Mouse (Mus musculus) naive thymus-derived CD4-positive, alpha-beta T cell, adult 2 months (primary cell): Measurements from ENCODE around the gene Ints5.
A peak's percentile ranks its signal among the peaks of the same experiment; 100 is the strongest.

Experiments
- DNase-seq: peaks from one replicate; pipeline ENCODE4 v3.0.0-alpha.2; 2011; ENCODE audit warnings: low read depth

Gene Ints5

DNA sequence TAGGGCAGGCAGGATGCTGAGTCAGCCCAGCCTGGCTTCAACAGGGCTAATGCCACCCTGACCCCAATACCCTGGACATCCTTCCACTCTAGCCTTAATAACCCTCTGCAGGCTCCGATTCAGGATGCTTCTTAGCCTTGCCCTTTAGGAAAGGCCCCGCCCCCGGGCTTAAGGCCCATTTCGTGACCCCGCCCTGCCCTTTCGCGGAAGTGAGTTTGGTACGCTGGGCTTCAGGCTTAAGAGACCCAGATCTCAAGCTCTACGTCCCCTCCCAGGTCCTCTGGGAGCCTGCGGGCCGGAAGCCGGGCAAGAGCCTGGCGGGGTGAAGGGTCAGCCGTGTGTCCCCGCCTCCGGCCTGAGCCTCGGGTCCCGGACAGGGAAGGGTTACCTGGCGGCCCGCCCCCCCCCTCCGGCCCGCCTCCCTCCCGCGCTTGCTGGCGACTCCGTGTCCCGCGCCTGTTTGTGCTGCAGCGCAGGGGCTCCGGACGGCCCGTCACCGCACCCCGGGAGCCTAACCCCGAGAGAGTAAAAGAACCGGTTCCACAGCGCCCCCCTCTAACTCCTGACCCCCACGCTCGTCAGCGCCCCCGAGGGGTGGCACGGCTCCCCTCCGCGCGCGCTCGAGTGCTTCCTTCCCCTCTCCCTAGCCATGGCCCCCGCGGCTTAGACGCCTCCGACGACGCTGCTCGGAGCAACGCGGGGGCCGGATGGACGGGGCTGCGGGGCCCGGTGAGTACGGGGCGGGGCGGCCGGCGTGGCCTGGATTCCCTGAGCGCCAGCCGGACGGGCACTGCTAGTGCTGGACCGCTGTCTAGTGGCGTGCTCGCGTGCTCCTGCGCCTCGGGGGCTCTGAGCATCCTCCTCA lies 36.7 kb downstream of the Ints5 start, which contains the start of the genes Rom1 and Eml3:
Gene Rom1 (minus strand): TSS at position 133 of the 865 bp plus-strand sequence.
Gene Eml3 (plus strand): TSS at position 329 of the 865 bp plus-strand sequence.
- peak; percentile 84 for DNase-seq

- no peak for DNase-seq
Measured at GRCm38 (mm10) chr19:8930117-8930516, 37.3 kb downstream of the Ints5 start.

GRCm38 (mm10) chr19:8930771-8931170 lies 38.0 kb downstream of the Ints5 start:
- DNase-seq, result no peak

- no peak for DNase-seq
Measured at GRCm38 (mm10) chr19:8936736-8937135, 43.9 kb downstream of the Ints5 start.

DNA sequence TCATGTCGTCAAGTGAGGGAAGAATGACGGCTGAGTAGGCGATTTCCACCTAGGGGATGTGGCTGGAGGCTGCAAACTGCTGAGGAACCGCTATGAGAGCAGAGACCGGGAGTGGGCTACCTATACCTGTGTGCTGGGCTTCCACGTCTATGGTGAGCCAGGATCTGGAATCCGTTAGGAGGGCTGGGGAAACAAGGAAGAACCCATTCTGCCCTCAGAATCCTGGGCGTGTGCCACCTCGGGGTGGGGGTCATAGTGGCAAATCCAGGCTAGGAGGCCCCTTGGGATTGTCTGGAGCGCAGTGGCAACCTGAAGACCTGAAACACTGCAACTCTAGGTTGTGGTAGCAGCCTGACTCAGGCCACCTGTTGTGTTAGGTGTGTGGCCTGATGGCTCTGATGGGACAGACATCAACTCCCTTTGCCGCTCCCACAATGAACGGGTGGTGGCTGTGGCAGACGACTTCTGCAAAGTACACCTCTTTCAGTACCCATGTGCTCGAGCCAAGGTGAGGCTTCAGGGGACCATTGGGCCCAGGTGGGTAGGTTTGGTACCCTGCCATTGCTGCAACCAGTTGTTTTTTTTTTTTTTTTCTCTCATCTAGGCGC lies 47.8 kb downstream of the Ints5 start:
- no peak for DNase-seq

GRCm38 (mm10) chr19:8941136-8941514 lies 48.3 kb downstream of the Ints5 start:
- no peak for DNase-seq

DNA sequence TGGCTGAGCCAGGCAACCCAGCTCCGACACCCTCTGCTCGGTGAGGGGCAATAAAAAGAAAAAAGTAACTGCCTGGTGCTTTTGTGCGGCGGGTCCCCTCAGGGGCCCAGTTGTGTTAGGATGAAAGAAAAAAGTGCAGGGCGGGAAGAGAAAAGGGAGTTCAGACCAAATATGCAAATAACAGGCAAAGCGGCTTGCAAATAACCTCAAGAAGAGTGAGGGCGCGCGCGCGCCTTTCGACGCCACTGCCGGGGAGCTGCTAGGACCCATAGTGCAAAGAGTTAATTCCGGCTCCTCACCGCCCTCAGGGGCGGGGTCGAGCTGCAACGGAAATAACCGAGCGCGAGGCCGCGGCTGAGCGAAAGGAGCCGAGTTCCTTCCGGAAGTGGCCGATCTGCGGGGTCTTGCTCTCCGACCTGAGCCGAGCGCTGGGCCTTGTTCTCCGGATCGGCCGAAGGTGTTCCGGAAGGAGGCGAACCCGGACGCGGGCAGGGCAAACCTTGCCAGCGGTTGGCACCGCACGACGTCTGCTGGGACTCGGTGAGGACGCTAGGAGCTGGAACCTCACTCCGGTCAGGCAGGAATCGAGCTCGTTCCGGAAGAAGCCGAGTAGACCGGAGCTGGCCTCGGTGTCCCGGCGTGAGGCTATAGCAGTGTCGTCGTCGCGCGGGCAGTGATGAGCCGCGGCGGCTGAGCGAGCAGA lies 48.9 kb downstream of the Ints5 start, which contains the start of gene Mta2:
Gene Mta2 (plus strand): TSS at position 361 of the 703 bp plus-strand sequence.
- DNase-seq, result peak; percentile 98

DNA sequence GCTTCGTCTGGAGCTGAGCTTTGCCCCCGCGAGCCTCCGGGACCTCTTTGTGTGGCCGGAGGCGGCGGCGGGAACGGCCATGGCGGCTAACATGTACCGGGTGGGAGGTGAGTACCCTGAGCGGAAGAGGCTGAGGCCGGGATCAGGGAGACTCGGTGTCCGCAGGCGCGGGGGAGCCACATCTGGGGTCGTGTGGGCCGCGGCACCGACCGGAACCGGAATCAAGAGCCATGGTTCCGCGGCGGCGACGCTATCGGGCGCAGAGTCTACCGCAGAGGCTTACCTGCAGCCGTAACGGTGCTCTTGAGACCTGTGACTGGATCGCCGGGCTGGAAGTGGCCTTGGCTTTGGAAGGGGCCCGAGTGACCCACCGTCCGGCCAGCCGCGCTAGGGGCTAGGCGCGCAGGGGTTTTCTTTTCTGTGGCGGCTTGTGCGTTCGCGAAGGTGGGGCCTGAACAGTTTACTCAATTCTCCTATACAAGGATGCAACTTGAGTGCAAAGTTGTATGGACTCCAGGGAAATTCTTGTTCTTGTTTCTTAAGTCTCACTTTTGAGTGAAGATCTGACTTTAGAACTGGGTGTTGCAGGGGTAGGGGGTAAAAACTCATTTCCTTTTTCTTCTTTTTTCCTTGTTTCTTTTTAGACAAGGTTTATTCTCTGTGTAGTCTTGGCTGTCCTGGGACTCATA lies 49.6 kb downstream of the Ints5 start:
- DNase-seq, result no peak

DNA sequence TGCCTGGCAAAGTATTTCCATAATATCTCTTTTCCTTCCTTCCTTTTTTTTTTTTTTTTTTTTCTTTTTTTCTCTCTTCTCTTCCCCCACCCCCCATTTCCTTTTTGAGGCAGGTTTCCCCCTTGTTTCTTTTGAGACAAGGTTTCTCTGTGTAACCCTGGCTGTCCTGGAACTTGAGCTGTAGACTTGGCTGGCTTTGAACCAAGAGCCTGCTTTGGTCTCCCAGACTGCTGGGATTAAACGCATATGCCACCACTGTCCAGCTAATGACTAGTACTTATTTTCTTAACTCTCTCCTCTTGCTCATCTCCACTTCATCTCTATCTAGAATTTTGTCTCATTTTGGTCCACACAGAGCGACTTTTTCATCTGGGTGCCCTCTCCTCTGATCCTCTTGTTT lies 50.2 kb downstream of the Ints5 start:
- no peak for DNase-seq

- no peak for DNase-seq
Measured at GRCm38 (mm10) chr19:8944062-8944461, 51.3 kb downstream of the Ints5 start.

DNA sequence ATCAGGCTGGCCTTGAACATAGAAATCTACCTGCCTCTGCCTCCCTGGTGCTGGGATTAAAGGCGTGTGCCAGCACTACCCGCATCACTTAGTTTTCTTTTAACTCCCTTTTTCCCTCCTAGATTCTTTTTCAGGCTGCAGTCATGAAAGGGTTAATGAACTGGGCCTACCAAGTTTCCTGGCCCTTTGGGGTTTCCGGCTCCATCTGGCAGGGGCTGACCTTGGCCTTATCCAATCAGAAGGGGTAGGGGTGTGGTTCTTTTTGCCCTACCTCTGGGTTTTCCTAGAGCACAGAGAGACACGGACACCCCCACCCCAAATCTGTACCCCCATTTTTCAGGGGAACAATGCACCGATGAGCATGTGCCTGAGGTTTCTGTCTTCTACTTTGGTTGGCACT lies 51.9 kb downstream of the Ints5 start:
- DNase-seq, result peak; percentile 73

DNA sequence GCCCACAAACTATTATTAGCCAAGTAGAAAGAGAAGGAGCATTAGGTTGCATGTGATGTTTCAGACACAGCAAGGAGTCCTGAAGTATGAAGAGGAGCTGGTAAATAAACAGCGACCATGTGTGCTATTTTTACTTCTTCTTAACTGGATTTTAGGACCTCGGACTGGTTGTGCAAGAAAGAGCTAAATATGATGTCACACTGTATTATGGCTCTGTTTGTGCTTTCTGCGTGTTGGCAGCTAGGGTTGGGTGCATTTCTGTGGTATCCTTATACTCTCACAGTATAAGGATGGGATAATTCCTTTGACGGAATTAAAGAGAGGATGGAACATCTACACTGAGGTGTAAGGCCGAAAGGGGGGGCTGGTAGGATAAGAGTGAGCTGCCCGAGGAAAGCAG lies 52.4 kb downstream of the Ints5 start:
- no peak for DNase-seq

- no peak for DNase-seq
Measured at GRCm38 (mm10) chr19:8946929-8947328, 54.1 kb downstream of the Ints5 start.
